Mouse (Mus musculus): ENCODE measurements around the gene Osbpl7.
A peak's percentile ranks its signal among the peaks of the same experiment; 100 is the strongest.

Gene Osbpl7

DNA sequence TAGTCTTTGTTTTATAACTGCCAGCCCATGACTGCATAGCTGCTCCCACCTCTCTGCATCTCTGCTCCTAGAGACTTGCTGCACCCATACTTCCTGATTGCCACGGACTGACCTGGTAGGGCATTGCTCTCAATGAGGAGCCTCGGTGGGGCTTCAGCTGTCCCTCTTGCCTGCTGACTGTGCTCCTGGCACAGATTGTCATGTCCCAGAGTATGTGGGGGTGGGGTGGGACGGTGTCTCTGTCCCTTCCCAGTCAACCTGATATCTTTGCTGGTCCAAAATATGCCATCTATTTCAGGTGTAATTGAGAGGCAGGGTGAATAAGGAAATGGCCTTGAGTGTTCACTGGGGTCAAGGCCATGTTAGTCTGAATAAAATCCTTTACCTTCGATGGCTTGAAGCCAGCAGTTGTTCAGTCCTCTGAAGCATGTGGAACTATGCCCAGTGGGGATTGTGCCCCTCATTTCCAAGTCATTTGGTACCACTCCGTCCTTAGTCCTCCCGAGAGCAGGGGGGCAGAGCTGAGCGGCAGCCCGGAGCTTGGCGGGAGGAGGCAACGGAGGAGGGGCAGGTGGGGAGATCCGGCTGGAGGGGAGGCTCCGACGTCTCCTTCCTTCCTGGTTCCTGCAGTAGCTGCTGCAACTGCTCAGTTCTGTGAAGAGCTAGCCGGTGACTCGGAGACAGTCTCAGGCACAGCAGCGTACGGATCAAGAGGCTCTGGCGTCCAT, at the start of gene Osbpl7:
Osbpl7 (plus strand) TSS at position 413 of the 728 bp plus-strand sequence.
- DNase-seq (ENCODE audit: low read depth, low spot score): peak; percentile 52

- DNase-seq (ENCODE audit: low read depth, low spot score): no peak
These were observed 47.3 kb upstream of the Osbpl7 start for GRCm38 (mm10) chr11:97003170-97003569.

GRCm38 (mm10) chr11:97007093-97007794, 43.2 kb upstream of the Osbpl7 start:
- DNase-seq (ENCODE audit: low read depth, low spot score): no peak

DNA sequence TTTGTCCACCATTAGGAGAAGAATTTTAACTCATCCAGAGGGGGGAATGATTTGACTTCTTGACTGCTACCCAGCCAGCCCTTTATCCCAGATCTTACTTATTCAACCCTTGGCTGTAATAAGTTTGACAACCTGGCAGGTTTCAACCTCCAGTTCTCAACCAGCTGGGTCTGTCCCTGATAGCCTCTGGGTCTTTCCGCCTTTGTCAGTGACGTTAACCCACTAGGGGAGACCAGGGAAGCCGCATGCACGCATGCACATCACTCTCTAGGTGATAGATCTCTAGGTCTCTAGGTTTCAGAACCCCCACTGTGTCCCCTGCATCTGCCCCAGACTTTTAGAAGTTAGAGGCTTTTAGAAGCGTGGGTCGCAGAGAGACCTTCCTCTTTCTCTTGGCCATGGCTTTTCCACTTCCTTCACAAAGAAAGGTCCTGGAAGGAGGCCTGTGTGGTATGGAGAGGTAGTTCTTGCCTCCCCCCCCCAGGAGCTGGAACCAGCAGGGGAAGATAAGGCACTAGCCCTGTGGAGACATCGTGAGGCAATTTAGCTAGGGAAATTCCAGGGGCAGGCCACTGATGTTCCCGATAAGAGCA, 41.1 kb upstream of the Osbpl7 start:
- DNase-seq (ENCODE audit: low read depth, low spot score): no peak

DNA sequence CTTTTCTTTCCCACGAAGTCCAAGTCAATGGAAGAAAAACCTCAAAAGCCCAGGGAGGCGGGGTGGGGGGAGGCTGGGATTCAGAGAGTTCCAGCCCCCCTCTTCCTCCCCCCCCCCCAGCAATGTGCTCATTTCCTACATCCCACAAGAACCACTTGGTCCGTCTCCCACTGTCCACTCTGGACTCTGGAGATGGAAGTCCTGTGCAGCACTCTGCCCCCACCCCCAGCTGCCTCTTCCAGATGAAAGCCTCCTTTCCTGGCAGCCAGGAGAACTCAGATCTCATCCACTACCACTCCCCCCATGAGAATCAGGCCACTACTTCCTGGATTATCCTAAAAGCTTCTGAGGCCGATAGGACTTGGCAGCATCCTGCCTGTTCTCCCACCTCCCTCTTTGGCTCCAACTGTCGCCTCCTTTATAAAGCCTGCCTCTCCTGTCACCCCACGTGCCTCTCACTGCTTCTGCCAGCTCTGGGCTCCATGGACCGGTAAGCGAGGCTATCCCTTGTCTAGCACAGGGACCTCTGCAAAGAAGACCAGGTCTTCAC, 37.2 kb upstream of the Osbpl7 start, which contains the start of gene Sp6:
Sp6 (plus strand) TSS at position 274 of the 550 bp plus-strand sequence.
- DNase-seq (ENCODE audit: low read depth, low spot score): no peak

DNA sequence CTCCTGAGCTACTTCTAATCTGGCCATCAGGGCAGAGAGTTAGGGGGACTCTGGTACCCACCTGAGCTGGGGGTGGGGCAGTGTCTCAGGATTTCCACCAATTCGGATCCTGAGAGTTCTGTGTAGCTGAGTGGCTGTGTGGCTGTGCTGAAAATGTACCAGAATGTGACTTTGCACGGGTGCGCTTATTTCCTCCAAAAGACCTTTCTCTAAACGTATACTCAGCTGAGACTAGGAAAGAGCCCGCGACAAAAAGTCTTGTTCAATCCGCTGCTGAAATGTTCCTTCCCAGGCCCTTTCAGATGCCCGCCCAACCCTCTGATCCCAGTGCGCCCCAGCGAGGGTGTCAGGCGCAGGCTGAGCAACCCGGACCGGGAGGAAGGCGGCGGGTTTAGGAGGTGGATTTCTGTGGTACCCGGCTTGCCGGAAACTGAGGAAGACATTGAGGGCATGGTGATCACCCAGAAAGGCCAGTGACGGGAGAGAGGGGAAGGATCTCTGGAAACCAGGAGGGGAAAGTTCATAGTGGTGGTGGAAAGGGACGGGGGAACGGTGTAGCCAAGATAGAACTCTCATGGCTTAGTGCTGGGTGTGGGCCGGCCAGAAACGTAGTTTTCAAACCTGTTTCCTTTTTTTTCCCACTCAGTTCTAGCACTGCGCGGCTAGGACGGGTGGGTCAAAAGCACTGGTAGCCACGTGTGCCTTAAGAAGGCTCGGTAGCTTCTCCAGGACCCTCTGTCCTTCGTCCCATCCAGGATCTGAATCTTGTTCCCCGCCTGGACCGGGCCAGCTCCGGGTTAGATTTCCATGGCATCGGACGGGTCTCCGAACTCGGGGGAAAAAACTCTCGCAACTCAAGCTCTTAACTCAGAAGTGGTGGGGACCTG, 32.5 kb upstream of the Osbpl7 start:
- DNase-seq (ENCODE audit: low read depth, low spot score): no peak

DNA sequence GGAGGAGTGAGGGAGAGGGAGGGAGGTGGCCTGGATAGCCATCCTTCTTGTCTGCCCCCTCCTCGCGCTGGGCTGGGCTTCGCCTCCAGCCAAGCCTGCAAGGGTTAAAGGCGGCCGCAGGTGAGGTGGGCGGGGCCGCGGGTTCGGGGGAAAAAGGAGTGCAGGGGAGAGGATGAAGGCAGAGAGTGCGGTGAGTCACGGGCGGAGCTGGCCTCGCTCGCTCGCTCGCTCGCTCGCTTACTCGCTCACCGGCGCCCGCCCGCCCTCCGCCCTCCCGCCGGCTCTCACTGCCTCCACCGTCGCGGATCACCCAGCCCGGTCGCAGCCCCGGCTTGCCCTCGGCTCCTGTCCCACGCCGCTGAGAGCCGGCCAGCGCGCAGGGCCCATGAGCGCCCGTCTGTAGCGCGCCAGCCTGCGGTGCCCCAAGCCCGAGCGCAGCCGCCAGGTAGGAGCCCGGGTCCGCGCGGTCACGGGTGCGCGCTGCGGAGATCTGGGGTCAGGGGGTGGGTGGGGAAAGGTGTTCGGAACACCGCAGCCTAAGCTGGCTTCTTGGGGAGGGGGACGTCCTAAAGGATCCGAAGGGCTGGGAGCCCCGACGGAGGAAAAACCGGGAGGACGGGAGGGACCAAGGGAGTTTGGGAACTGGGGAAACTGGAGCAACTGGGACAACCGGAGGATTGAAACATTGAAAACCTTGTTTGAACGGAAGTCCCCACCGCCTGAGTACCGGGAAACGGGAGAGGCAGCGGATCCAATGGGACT, 31.7 kb upstream of the Osbpl7 start:
- DNase-seq (ENCODE audit: low read depth, low spot score): no peak

GRCm38 (mm10) chr11:97019345-97019708, 31.1 kb upstream of the Osbpl7 start:
- DNase-seq (ENCODE audit: low read depth, low spot score): no peak

- DNase-seq (ENCODE audit: low read depth, low spot score): no peak
These were observed 29.2 kb upstream of the Osbpl7 start for GRCm38 (mm10) chr11:97021121-97021765.

DNA sequence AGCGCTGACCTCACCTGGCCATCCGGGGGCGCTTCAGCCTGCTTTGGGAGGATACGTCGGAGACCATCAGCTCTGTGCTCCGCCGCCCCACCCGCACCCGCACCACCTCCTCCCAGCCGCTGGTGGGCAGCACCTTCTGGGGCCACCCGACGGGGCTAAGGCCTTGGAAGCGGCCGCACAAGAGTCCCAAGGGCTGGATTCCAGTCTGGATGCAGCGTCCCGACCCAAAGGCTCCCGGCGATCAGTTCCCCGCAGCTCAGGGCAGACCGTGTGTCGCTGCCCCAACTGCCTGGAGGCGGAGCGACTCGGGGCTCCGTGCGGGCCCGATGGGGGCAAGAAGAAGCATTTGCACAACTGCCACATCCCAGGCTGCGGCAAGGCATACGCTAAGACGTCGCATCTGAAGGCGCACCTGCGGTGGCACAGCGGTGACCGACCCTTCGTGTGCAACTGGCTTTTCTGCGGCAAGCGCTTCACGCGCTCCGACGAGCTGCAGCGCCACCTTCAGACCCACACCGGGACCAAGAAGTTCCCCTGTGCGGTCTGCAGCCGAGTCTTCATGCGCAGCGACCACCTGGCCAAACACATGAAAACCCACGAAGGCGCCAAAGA, 28.4 kb upstream of the Osbpl7 start:
- peak; percentile 79 for DNase-seq (ENCODE audit: low read depth, low spot score)

- no peak for DNase-seq (ENCODE audit: low read depth, low spot score)
These were observed 25.5 kb upstream of the Osbpl7 start for GRCm38 (mm10) chr11:97024977-97025376.

DNA sequence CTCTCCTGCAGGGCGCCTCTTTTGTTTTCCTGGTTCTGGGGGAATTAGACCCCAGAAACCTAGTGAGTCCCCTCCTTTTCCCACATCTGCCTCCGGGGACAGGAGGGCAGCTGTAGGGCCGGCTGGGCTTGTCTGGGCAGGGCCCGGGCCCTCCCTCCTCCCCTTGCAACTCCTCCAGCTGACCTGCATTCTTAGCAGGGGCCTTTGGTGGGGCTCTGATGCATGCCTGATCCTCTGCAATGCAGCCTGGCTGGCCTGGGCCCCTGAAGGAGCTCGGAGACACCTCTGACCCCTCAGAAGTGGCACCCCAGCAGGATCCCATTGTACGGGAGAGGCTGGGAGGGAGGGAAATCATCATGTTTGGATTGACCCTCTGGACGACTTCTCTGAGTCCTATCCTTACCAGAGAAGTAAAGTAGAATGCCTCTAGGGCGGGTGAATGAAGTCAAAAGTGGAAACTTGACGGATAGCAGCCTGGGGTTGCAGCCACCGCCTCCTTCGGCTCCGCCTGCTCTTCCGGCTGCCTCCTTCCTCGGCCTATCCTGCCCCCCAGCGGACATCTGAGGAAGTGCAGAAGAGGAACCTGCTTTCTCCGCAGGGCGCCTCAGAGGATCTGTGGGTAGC, 24.6 kb upstream of the Osbpl7 start:
- peak; percentile 91 for DNase-seq (ENCODE audit: low read depth, low spot score)

DNA sequence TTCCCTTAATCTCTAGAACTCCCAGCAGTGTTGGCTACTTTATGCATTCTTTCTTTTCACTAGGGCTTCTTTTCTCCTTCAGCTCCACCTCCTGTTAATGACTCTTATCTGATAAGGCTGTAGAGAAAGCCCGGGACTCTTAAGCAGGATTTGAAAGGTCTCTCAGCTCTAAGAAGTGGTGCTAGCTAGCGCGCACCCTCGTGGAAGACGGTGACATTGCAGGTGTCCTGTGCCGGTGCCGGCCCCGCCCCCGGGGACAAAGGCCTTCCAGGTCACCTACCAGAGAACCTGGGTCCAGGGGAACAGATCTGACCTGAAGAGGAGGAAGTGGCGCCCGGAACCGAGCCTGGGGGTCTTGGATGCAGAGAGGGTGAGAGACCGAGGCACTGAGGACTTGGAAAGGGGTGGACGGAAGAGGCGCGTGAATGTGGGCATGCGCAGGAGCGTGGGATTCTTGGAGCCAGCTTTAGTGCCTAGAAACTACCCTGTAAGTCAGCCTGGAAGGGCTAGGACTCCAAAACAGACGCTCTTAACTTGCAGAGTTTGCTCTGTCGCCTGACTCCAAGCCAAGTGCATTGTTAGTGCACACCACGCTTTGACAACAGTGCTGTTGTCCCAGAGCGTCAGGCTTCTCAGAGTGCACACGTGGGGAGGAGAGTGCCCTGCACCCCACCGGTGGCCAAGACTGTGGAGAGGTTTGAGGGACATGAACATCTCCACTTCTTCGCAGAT, 20.6 kb upstream of the Osbpl7 start, which contains the start of gene Scrn2:
Scrn2 (plus strand) TSS at position 253 of the 732 bp plus-strand sequence.
- DNase-seq (ENCODE audit: low read depth, low spot score): peak; percentile 87

DNA sequence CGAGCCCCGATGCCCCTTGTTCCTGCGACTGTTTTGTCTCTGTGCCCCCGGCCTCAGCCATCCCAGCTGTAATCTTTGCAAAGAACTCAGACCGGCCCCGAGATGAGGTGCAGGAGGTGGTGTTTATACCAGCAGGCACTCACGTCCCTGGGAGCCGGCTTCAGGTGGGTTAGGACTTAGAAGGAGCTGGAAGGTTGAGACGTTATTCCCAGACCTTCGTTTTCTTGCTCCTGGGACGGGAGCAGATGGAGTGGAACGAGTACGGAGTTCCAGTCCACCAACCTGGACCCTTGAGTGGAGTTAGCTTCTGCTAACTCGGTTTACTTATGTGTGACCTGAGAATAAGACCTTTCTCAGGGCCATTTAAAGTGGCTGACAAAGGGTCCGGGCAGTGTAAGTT, 20.0 kb upstream of the Osbpl7 start:
- DNase-seq (ENCODE audit: low read depth, low spot score): no peak

DNA sequence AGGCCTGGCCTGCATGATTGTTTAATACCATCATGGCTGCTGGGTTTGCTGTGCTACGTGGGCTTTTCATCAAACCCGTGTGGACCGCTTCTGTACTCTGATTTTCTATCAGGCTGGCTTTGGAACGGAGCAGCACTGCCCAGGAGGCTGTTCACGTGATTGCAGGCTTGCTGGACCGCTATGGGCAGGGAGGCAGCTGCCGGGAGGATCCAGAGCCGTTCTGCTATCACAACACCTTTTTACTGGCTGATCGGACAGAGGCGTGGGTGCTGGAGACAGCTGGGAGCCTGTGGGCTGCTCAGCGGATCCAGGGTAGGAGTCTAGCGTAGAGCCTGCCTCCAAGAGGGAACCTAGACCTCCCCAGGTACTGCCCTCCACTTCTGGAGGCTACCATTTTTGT, 18.5 kb upstream of the Osbpl7 start:
- no peak for DNase-seq (ENCODE audit: low read depth, low spot score)

GRCm38 (mm10) chr11:97032499-97032898, 17.9 kb upstream of the Osbpl7 start:
- no peak for DNase-seq (ENCODE audit: low read depth, low spot score)

- DNase-seq (ENCODE audit: low read depth, low spot score): no peak
These were observed 16.6 kb upstream of the Osbpl7 start for GRCm38 (mm10) chr11:97033781-97034180.

- DNase-seq (ENCODE audit: low read depth, low spot score): no peak
These were observed 14.3 kb upstream of the Osbpl7 start for GRCm38 (mm10) chr11:97036141-97036540.

Data from forelimb bud, embryonic 11.5 days (tissue).